Mouse (Mus musculus) cerebellum, postnatal 14 days (tissue): Measurements from ENCODE around the gene Znhit2.
"Not testable (repeated sequence)": the region's sequence is repeated elsewhere in the genome, so short reads cannot be mapped to it uniquely, and the experiment has no call there.

Experiments used
- DNase-seq, 2 experiments: peaks; one replicate each; pipeline ENCODE4 v3.0.0; 2021; ENCODE audit warnings: mixed read lengths in 2 of 2

The Znhit2 gene

DNA sequence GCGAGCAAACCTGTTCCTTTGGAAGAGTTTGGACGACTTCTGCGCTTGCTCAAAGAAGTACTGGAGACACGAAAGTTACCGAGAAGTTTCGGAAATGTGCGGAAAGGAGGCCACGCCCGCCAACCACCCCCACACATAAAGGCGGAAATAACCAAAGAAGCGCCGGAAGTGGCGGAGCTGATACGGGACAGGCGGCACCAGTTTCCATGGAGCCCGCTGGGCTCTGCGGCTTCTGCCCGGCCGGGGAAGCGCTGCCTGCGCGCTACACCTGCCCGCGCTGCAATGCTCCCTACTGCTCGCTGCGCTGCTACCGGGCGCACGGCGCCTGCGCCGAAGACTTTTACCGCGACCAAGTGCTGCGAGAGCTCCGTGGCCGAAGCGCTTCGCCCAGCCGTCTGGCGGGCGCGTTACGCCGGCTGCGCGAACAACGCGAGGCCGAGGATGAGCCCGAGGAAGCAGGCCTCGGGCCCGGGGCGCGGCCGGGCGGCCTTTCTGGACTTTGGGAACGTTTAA lies at the start of gene Znhit2:
Znhit2 (plus strand) TSS at position 172 of the 513 bp plus-strand sequence.
- DNase-seq = peak; percentile 89 to 92

DNA sequence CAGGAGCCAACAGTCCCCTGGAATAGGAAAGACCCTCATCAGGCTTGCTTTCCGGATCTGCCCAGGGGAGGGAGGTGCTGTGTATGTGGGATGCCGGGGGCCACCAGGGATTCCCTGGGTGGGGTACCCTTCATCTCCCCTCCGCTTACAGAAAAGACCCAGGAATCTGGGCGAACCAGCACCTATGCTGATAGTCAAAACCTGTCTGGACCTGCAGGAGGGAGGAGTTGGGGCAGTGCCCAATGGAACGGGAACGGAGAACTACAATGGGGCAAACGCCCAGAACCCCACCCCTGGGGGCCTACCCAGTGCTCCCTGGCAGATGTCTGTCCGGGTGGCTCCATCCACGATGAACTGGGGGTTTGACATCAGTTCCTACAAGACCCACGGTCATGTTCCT lies 47.3 kb upstream of the Znhit2 start:
- no peak for DNase-seq

DNA sequence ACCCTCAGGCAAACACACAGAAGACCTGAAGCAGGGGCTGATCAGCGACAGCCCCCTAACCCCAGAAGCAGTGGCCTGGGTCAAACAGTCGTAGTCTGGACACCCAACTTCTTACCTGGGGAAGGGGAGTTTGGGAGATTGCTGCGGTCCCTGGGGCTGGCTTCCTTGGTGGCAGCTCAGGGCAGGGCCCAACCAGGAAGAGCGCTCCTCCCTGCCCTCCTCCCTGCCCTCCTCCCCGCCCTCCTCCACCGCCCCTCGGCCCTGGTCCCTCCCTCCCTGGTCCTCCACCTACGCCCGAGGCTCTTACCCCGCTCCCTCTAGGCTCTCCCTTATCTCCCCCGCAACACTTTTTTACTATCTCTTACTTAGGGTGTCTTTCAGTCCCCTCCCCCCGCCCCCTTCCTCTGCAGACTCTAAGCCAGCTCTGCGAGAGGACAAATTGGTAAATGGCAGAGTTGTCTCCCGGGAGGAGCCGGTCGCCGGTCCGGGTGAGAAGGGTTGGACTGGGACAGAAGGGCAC lies 45.9 kb upstream of the Znhit2 start:
- peak; percentile 48 to 54 for DNase-seq

DNA sequence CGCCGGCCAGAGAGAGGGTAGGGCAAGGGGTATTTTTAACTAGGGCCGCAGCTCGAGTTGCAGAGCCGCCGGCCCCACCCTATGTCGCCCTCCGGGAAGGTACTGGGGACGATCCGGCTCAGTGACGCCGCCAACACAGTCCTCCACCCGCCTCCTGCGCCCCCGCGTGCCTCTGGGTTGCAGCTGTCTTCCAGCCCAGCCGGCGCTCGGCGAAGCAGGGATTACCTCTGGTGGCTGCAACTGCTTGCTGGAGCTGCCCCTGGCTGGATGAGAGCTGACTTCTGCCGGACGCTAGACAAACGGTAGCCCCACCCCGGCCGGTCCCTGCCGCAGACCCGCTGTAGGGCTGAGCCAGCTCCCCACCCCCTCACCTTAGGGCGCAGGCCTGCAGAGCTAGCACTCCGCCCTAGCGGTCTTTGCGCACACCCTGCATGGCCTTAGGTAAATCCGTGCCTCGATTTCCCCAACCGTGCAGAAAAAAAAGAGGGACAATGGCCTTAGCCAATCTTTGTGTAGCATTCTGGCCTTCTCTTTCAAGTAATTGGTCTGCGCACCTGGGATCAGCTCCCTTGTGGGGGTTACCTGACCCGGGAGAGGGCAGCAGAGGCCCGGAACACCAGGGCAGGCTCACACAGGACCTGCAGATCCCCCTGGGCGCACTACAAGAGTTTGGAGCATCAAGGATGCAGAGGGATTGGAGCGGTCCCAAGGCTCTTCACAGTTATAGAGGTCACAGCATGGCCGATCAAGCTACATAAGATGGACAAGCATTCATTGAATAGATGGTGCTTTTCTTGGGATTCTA lies 45.3 kb upstream of the Znhit2 start, which contains the start of gene Capn1:
Capn1 (minus strand) TSS at position 387 of the 805 bp plus-strand sequence.
- peak; percentile 67 to 68 for DNase-seq

DNA sequence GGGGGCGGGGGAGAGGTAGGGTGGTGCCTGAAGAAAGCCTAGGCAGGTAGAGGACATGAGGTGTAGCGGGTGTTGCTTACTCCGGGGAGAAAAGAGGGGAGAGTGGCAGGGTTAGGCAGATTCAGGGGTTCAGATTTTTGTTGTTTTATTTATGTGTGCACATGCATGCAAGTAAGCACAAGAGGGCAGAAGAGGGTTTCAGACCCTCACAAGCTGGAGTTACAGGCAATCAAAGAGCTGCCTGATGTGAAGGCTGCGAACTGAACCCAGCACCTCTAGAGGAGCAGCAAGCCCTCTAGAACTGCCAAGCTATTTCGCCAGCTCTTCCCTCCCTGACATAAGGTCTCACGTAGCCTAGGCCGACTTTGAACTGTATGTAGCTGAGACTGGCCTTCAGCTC lies 44.5 kb upstream of the Znhit2 start:
- peak in 1 of 2 experiments; percentile 22 for DNase-seq

DNA sequence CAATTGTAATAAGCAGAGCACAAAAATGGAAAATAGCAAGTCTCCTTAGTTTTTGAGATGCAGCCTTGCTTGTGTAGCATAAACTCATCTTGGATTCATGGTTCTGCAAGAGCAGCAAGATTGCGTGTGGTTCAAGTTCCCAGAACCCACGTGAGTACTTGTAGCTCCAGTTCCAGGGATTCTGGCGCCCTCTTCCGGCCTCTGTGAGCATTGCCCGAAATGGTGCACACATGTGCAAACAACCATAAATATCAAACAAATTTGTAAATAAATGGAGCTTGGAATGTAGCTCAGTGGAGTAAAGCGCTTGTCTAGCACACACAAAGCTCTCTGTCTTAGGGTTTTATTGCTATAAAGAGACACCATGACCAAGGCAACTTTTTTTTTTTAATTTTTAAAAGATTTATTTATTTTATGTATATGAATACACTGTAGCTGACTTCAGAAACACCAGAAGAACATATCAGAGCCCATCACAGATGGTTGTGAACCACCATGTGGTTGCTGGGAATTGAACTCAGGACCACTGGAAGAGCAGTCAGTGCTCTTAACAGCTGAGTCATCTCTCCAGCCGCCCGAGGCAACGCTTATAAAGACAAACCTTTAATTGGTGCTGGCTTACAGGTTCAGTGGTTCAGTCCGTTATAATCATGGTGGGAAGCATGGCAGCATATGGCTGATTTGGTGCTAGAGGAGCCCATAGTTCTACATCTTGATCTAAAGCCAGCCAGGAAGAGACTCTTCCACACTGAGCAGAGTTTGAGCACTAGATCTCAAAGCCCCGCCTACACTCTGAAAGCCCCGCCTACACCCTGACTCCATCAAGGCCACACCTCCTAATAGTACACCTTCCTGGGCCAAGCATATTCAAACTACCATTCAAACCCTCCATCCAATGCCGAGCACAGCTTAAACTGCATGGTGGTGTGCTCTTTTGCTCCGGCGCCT lies 42.6 kb upstream of the Znhit2 start:
- peak; percentile 89 to 95 for DNase-seq

DNA sequence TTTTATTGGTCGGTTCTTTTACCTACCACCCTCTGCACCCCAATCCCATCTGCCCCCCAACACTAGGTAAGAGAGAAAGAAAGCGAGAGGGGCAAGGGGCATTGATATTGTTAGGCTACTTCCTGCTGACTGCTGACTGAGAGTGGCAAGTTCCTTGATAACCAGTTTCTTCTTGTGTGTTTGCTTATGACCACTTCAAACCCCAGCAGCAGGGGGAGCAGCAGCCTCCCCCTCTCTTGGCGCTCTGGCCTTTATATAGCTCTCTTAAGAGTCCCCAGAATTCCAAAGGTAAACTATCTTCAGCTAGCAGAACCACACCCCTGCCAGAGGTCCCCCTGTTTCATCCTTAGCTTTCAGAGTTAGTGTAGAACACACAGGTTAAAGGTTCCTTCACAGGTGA lies 40.7 kb upstream of the Znhit2 start:
- DNase-seq = no peak

DNA sequence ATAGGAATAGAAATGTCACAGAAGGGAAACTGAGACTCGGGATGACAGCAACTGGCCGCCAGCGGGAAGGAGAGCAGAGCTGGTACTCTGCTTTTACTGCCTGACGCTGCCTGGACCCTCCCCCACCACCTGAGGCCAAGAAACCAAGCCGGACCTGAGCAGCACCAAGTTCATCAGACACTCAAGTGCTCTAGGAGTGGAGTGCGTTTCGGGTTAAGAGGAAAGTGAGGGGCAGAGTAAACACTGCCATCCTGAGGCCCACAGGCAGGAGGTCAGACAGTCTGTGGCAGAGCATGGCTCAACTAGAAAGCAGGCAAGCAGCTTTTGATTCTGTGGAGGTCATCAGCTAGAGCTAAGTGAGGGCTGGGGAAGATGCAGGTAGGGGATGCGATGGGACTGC lies 37.9 kb upstream of the Znhit2 start:
- DNase-seq = no peak

DNA sequence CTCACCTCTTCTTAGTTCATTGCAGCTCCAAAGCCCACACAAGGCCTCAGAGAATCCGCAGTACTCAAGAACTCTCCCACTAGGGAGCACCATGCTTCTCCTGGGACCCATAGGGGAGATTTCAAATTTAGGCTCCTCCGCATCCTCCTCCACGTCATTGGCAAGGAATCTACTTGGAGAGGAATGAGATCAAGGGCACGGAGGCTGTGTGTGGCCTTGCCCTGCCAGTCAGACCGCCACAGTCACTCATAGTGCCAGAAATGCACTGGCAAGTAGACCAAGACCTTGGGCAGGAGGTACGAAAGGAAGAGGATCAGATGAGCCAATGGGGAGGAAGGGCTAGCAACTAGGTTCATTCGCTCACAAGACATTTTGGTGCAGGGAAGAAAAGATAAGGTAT lies 37.1 kb upstream of the Znhit2 start:
- DNase-seq = no peak

DNA sequence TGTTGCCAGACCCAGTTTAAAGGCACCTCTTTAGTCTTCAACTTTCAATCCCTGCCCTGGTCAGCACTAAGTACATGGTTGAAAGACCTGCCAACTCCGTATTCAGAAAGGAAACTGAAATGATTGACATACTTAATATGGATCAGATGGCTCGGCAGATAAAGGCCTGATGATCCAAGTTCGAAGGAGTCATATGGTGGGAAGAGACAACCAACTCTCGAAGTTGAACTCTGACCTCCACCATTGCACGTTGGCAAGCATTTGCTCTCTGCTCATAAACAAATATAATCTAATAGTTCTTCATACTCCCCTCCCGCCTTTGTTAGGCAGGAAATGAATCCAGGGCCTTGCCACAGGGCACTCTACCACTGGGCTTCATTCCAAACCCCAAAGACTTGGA lies 32.0 kb upstream of the Znhit2 start:
- no peak for DNase-seq

DNA sequence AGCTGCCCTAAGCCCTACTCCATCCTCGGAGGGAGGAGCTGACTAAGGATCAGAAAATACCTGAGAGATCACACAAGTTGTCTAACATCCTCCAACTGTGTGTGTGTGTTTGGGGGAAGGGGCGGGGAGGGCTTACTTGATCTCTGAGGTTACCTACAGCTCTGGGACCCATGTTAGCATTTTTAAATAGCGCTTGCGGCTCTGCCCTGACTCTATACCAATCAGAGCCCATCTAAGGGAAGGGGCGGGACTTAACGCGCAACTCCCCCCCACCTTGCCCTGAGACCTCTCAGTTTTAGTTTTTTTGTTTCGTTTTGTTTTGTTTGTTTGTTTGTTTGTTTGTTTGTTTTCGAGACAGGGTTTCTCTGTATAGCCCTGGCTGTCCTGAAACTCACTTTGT lies 31.6 kb upstream of the Znhit2 start:
- no peak for DNase-seq

DNA sequence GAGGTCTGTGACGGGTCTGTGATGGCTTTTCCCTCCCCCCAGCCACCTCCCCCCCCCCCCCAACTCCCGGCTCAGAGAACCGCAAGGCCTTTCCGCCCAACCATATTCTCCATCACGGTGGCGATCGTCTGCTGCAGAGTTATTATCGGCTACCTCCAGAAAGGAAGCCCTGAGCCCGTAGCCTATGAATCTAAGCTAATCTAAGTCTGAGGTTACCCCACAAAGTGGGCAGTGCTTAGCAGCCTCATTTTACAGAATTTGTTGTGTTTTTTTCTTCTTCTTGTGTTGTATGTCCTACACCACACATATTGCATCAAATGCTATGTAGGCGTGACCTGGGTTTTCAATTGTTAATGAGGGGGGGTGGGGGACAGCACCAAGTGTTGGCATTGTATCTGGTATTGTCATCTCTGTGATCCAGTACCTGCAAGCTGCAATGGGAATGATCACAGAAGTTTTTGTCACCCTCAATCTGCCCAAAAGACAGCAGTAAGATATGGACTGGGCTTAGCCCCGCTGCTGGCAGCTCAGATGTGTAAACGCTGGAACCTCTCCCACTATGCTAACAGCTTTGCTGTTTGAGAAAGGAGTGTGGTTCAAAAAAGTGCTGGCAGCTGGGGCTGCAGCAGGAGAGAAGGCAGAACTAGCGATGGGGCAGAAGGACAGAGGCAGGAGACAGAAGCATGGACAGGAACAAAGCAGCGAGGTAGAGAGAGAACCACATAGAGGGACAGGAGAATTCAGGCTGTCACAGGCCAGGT lies 30.3 kb upstream of the Znhit2 start:
- no peak for DNase-seq

DNA sequence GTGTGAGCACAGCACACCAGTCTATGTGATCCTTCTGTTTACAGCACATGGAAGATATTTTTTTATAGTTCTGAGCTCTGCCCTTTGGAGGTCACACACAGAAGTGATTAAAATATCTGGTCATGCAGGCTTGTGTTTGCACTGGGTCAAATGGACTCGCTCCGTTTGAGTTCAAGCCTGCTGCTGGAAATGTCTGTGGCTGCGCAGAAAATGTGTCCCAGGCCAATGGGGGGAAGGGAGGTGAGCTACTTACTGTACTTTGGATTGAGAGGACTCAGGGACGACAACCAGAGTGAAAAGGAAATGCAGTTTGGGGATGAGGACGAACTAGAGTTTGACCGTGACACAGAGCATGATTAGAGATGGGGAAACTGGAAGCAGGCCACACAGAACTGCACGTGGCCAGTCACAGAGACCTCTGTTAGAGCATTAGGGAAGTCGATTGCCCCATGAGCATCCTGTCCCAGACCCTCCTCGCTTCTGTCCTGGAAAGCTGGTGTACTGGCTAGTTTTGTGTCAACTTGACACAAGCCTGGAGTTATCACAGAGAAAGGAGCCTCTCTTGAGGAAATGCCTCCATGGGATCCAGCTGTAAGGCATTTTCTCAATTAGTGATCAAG lies 24.9 kb upstream of the Znhit2 start:
- DNase-seq = no peak

DNA sequence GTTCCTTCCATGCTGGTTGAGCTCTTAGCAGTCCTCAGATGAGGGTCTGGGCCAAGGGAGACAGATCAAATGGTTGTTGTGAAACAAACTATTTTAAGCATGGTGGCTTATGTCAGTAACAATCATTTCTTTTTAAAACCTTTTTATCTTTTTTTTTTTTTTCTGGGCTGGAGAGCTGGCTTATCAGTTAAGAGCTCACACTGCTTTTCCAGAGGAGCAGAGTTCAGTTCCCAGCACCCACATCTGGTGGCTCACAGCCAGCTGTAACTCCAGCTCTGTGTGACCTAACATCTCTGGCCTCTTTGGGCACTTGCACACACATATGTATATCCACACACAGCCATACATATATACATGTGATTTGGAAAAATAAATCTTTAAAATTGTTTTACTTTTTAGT lies 23.3 kb upstream of the Znhit2 start:
- no peak for DNase-seq

DNA sequence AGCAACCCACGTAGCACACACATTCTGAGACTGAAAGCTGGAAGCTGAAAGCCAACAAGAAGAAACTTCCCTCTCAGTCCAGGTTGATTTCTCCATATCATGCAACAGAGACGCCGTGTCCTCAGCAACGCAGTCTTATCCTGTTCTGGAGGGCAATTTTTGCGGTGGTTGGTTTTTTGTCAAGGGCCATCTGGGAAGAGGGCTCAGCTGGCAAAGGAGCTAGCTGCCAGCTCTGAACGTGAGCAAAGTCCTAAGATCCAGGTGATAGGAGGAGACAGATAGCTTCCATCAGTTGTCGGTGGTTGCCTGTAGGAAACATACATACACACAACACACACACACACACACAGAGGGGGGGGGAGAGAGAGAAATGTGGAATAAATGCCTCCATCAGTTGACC lies 22.7 kb upstream of the Znhit2 start:
- peak in 1 of 2 experiments; percentile 57 for DNase-seq

DNA sequence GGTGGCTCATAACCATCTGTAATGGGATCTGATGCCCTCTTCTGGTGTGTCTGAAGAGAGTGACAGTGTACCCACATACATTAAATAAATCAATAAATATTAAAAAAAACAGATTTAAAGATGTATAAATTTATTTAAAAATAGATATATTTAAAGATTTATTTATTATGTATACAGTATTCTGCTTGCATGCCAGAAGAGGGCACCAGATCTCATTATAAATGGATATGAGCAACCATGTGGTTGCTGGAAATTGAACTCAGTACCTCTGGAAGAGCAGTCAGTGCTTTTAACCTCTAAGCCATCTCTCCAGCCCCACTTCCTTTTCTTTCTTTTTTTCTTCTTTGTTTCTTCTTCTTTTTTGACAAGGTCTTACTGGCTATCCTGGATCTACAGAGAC lies 21.0 kb upstream of the Znhit2 start:
- no peak for DNase-seq

DNA sequence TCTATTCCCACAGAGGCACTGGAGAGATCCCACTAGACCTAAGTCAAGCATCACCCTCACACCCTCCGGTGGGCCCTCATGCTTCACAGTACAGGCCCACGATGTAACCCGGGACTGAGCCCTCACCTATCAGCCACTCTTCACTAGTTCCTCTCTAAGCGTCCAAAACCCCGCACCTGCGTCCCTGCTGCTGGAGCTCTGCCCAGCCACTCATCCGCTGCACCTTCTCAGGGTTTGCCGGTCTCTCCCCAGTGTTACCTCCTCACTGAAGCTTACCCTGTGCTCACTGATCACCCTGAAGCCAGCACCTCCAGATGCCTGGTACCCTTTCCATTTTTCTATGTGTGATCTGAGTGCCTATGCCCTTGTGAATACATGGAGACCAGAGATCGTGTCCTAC lies 18.7 kb upstream of the Znhit2 start:
- DNase-seq = peak in 1 of 2 experiments; percentile 22

DNA sequence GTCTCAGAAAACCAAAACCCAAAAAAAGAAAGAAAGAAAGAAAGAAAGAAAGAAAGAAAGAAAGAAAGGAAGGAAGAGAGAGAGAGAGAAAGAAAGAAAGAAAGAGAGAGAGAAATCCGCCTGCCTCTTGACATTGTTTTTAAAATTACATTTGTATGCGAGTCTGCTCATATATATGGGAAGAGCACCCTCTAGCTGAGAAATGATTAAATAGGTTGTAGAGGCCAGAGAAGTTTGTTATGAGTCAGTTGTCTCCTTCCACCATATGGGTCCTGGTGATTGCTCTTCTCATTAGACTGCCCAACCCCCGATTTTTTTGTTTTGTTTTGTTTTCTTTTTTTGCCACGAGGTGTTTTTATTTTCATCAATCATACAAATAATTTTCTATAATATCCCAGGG lies 16.9 kb upstream of the Znhit2 start:
- not testable (repeated sequence) for DNase-seq

DNA sequence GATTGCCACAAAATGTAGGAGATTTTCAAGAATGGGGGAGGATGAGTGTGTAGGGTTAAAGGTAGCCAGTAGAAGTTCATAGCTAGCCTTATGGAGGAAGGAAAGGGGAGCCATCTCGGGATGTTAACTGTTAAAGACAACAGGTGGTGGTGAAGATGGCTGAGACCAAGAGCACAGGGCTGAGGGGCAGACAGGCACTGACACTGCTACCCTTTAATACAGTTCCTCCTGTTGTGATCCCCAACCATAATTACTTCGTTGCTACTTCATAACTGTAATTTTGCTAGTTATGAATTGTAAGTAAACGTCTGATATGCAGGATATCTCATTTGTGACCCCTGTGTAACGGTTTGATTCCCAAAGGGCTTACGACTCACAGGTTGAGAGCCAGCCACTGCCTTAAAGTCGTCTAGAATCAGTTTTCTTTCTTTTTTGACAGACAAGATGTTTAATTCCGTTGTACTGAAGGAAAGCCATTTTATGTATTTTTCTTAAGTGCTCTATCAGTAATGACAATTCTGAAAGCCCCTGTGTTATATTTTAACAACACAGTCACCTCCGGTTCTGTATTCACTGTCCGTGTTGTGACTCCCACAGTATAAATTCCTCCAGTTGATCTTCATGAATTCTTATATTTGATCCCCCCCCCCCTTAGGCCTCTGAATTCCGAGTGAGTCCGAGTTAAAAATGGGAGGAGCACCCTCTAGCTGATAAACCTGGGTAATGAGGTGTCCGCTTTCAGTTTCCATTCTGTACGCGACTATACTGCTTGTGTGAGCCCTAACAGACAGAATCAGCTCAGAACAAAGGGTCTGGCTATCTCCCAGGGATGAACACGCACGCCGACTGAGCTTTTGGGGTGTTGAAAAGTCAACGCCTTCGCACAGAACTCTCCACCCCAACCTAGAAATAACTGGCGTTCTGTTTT lies 15.4 kb upstream of the Znhit2 start:
- no peak for DNase-seq

DNA sequence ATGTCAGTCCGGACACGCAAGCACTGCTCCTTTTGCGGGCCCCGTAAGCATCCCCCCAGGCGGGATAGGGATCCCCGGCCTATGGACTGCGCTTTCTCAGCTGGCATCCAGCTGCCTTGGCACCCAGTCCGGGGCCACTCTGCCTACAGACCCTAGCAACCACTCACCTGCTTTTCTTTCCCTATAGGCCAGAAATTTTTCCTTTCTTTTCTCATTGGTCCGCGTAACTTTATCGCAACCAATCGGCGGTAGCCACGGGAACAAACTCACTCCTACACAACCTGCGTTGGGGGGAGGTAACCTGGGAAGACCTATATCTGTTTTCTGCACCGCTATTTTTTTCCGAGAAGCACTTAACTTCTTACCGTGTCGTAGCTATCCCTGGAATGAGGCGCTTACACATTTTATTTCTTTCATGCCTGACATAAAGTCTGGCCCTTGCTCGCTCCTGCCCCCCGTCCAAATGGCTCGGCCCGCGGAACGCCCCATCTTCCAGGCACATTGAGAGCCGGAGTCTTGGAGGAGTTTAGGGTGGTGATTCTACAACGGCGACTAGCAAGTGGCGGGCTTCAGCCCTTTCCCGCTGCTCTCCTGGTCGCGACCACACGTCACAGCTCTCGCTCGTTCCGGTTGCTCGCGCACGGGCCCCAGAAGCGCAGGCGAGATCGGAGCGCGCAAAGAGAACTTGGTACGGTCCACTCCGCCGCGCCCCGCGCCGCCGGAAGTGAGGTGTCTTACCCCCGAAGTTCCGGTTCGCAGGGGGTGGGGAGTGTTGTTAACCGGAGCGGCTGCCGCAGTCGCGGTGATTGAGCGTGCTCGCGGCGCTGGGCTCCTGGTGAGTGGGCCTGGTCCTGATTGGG lies 14.5 kb upstream of the Znhit2 start, which contains the start of gene Syvn1:
Syvn1 (plus strand) TSS at position 283 of the 860 bp plus-strand sequence.
- peak; percentile 93 to 94 for DNase-seq
